Mouse (Mus musculus) heart, embryonic 11.5 days (tissue): ENCODE data around the gene Bcar3. TPM values are rescaled to one million over a fixed set of nuclear protein-coding genes. Genes with fewer than 3 reads are reported as not detected.
A peak's percentile ranks its signal among the peaks of the same experiment; 100 is the strongest.

Experiments used
- ATAC-seq: fragments of 200-750 bp; cut with Nextera tagmentation; replicated peaks from 2 replicates; pipeline ENCODE4 v1.8.0; 2017; ENCODE audit warnings: moderate library complexity; ENCODE audit not compliant: insufficient number of reproducible peaks, low FRiP score, low TSS enrichment
- H3K27ac ChIP-seq: fragments of 300-500 bp; sonication (generic); 2 replicates; pipeline ENCODE4 v1.5.1; 2014; ENCODE audit warnings: mild to moderate bottlenecking, low read depth, low read length
- H3K27me3 ChIP-seq: fragments of 300-500 bp; sonication (generic); 2 replicates; pipeline ENCODE4 v1.6.1; 2014; ENCODE audit warnings: mild to moderate bottlenecking, low read length, mixed read lengths; ENCODE audit not compliant: control insufficient read depth, insufficient read depth
- H3K36me3 ChIP-seq: fragments of 300-500 bp; sonication (generic); 2 replicates; pipeline ENCODE4 v1.6.1; 2014; ENCODE audit warnings: mild to moderate bottlenecking, low read length, moderate library complexity, mixed read lengths; ENCODE audit not compliant: control insufficient read depth, insufficient read depth
- H3K4me1 ChIP-seq: fragments of 300-500 bp; sonication (generic); 2 replicates; pipeline ENCODE4 v1.6.1; 2014; ENCODE audit warnings: low read length; ENCODE audit not compliant: control insufficient read depth, insufficient read depth
- H3K4me2 ChIP-seq: fragments of 300-500 bp; sonication (generic); 2 replicates; pipeline ENCODE4 v1.6.1; 2014; ENCODE audit warnings: mild to moderate bottlenecking, moderate library complexity
- H3K4me3 ChIP-seq: fragments of 300-500 bp; sonication (generic); 2 replicates; pipeline ENCODE4 v1.5.1; 2014; ENCODE audit warnings: low read depth, low read length
- H3K9ac ChIP-seq: fragments of 300-500 bp; sonication (generic); 2 replicates; pipeline ENCODE4 v1.6.1; 2014; ENCODE audit warnings: mild to moderate bottlenecking, low read depth, low read length, moderate library complexity
- H3K9me3 ChIP-seq: fragments of 300-500 bp; sonication (generic); replicated peaks from 2 replicates; pipeline ENCODE4 v1.6.1; 2016; ENCODE audit warnings: low read length; ENCODE audit not compliant: control insufficient read depth
- WGBS: fragments of 180-500 bp; shearing (Covaris S2); extraction: QIAGEN DNeasy Blood & Tissue Kit; methylation state at CpG from one replicate; pipeline ENCODE4 v1.1.7; 2014; ENCODE audit not compliant: insufficient replicate concordance; 5-methylcytosine and 5-hydroxymethylcytosine counted together
- polyA plus RNA-seq: library from polyadenylated mRNA; unstranded; fragments of >200 nt; fragmentation: Nextera tagmentation; extraction: Ambion mirVana; gene quantifications from 2 replicates; pipeline ENCODE4 v1.2.1, GENCODE M21; 2014

Gene Bcar3
- polyA plus RNA-seq, 1 experiment from 2014 or later, result 6.4 TPM

DNA sequence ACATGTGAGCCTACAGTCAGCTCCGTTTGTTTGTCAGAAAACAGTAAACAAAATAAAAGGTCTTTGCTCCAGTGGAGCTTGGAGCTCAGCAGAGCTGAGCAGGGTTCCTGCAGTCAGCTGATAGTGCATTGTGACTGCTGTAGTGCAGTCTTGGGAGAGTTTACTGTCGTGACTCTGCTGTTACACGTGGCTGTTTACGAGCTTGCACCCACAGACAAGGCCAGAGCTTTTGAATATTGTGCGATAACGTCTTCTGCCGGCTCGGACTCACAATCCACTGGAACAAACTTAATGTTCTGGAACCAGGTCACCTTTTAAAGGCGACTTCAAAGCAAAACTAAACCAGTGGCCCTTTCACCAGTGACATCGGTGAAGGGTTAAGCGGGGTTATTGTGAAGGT is 123.5 kb downstream of the Bcar3 start:
- no peak for ATAC-seq
- Histone ChIP-seq H3K9ac (no peak overlapping the region), H3K4me1 (peaks cover 16% of the 10 kb centered on the region), H3K9me3 (no peaks in the 10 kb centered on the region), H3K27me3 (peaks cover 14% of the 10 kb centered on the region; the same call in 1 of the 2 replicates), H3K36me3 (no peaks in the 10 kb centered on the region), H3K27ac (no peak overlapping the region), H3K4me3 (no peak overlapping the region), H3K4me2 (no peak overlapping the region)
- WGBS, result 57% methylated on average over 11 of the region's 11 CpGs

DNA sequence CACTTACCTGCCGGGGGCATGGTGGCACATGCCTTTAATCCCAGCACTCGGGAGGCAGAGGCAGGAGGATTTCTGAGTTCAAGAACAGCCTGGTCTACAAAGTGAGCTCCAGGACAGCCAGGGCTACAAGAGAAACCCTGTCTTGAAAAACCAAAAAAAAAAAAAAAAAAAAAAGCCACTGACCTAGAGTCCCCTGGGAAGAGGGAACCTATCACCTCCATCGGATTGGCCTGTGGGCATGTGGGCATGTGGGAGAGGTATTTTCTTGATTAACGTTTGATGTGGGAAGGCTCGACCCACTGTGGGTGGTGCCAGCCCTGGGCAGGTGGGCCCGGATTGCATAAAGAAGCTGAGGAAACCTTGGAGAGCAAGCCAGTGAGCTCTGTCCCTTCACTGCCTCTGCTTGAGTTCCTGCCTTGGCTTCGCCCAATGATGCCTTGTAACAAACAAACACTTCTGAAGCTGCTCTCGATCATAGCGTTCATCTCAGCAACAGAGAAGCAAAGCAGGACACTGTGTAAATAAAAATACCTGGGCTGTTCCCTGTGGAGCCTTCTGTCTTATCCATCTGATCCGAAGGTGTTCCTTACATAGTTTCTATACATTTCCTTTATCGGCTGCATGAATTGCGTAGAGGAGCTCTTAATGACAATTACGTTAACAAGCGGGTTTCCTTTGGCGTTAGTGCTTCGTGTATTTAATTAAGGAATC is 124.8 kb downstream of the Bcar3 start:
- 31% methylated on average over 16 of the region's 16 CpGs for WGBS

DNA sequence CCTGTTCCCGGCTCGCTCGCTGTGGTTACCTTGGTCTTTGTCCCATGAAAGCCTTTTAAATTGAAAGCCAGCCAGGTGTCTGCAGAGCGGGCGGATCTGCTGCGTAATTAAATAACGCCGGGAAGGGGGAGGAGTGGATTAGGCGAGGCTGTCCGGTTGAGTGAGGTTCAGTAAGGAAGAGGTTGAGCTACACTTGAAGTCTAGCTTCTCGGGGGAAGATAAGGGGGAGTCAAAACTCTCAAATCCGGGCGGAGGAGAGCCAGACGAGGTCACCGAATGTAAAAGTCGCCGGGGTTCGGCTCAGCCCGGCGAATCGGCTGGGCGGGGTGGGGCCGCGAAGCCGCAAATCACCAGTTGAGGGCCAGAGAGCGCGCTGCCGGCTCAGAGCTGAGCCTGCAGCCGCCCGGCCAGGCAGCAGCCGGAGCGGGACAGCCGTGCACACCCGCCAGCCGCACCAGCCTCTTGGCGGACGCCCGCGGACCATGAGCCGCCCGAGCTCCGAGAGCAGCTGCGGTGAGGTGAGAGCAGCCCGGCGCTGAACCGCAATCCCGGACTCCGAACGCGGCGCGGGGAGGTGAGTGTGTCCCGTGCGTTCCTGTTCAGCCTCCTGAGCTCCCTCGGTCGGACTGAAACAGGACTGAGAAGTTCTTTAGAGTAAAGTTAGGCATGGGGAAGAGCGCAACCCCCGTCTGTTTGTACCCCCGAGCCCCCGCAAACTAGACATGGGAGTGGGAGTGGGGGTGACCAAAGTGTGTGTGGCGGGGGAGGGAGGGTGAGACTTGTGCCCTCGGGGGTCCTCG is 125.9 kb downstream of the Bcar3 start:
- Histone ChIP-seq H3K27ac (peak overlapping the region; percentile 11; the same call in 1 of the 2 replicates), H3K9me3 (no peaks in the 10 kb centered on the region), H3K4me3 (peak overlapping the region; percentile 59), H3K4me2 (peak overlapping the region; percentile 81), H3K4me1 (peaks cover 16% of the 10 kb centered on the region), H3K27me3 (peaks cover 12% of the 10 kb centered on the region; the same call in 1 of the 2 replicates), H3K9ac (peak overlapping the region; percentile 72), H3K36me3 (0 out of 2 replicates have a peak, but pooled peaks cover 2% of the 10 kb centered on the region)
- WGBS, result under 1% methylated on average over 55 of the region's 63 CpGs
- ATAC-seq, result peak; percentile 71

More for the DNA sequence above, 124.8 kb downstream of the Bcar3 start:
- Histone ChIP-seq H3K4me3 (peak overlapping the region; percentile 59), H3K27ac (no peak overlapping the region), H3K27me3 (peaks cover 14% of the 10 kb centered on the region; the same call in 1 of the 2 replicates), H3K36me3 (no peaks in the 10 kb centered on the region), H3K9ac (no peak overlapping the region), H3K9me3 (no peaks in the 10 kb centered on the region), H3K4me1 (peaks cover 16% of the 10 kb centered on the region), H3K4me2 (peak overlapping the region; percentile 81)
- ATAC-seq, result no peak

DNA sequence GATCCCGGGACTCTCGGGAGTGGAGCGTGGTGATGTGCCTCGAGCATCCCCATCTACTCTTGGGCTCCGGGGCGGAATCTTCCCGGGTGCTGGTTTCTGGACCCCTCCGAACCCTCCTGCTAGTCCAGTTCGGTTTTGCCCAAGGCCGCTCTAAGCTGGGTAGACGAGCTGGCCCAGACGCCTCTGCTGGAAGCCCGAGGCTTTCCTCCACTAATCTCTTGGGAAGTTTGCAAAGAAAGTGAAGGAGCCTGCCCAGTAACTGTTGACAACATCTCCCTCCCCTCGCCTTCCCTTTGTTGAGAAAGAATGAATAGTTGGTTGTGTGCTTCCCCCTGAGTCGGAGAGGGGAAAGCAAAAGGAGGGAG is 126.5 kb downstream of the Bcar3 start:
- H3K27ac ChIP-seq, result peak overlapping the region; percentile 11; the same call in 1 of the 2 replicates

DNA sequence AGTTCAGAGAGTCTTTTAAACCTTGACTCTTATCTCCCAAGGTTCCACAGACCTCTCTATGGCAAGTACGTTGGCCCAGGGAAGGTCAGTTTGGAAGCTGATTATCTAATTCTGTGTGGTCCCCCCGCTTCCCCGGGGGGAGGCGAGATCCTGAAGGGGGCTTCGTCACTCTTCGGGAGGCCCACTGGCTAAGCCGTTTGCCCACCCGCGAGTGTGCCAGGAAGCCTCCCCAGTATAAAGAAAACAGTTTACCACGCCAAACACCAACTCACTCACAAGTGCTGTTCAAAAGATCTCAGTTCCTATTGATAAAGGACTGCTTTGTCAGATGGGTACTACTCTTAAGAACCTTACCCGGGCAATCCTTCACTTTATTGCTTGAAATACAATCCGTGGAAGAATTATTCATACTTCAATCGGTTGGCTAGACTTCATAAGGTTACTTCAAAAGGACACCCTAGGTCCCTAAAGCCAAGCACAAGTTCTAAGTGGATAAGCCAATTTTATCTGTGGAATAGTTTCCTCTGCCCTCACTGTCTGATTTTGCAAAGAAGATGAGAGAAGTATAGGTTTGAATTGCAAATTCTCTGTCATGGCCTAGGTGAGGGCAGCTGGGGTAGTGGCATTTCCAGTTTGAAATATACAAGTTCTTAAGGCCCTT is 127.2 kb downstream of the Bcar3 start:
- Histone ChIP-seq H3K4me3 (peak overlapping the region; percentile 59), H3K27me3 (peaks cover 11% of the 10 kb centered on the region; the same call in 1 of the 2 replicates), H3K9me3 (no peaks in the 10 kb centered on the region), H3K27ac (no peak overlapping the region), H3K36me3 (0 out of 2 replicates have a peak, but pooled peaks cover 2% of the 10 kb centered on the region), H3K9ac (peak overlapping the region; percentile 72; the same call in 1 of the 2 replicates), H3K4me1 (peaks cover 16% of the 10 kb centered on the region), H3K4me2 (peak overlapping the region; percentile 81)
- 11% methylated on average over 13 of the region's 13 CpGs for WGBS
- ATAC-seq, result no peak

More for the DNA sequence above, 126.5 kb downstream of the Bcar3 start:
- peak overlapping the region; percentile 59 for H3K4me3 ChIP-seq
- H3K36me3 ChIP-seq, result 0 out of 2 replicates have a peak, but pooled peaks cover 2% of the 10 kb centered on the region
- WGBS, result 0% methylated on average over 15 of the region's 15 CpGs
- peaks cover 11% of the 10 kb centered on the region; the same call in 1 of the 2 replicates for H3K27me3 ChIP-seq
- peak overlapping the region; percentile 72 for H3K9ac ChIP-seq
- no peak for ATAC-seq
- H3K4me1 ChIP-seq, result peaks cover 16% of the 10 kb centered on the region
- H3K9me3 ChIP-seq, result no peaks in the 10 kb centered on the region
- H3K4me2 ChIP-seq, result peak overlapping the region; percentile 81

DNA sequence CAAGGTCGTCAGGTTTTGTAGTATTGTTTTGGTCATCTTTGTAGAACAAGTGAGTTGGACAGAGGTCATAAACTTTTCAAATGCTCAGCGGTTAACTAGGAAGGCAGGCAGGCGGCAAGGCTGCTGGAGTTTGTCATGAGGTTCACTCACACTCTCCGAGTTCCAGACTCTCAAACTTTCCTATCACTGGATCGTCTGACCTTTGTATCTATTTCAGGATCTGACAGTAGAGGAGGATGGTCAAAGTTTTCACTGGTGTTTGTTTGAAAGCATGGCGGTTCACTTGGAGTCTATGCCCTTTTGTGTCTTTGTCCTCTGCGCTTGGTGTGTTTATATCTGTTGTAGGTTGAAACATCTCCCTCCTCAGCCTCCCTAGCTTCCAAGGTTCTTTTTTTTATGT is 127.9 kb downstream of the Bcar3 start:
- peaks cover 16% of the 10 kb centered on the region for H3K4me1 ChIP-seq
- H3K27ac ChIP-seq, result no peak overlapping the region
- H3K4me3 ChIP-seq, result no peak overlapping the region
- H3K27me3 ChIP-seq, result peaks cover 11% of the 10 kb centered on the region; the same call in 1 of the 2 replicates
- H3K4me2 ChIP-seq, result peak overlapping the region; percentile 81
- 0 out of 2 replicates have a peak, but pooled peaks cover 2% of the 10 kb centered on the region for H3K36me3 ChIP-seq
- ATAC-seq, result no peak
- H3K9me3 ChIP-seq, result no peaks in the 10 kb centered on the region
- no peak overlapping the region for H3K9ac ChIP-seq
- 35% methylated on average over 7 of the region's 7 CpGs for WGBS

DNA sequence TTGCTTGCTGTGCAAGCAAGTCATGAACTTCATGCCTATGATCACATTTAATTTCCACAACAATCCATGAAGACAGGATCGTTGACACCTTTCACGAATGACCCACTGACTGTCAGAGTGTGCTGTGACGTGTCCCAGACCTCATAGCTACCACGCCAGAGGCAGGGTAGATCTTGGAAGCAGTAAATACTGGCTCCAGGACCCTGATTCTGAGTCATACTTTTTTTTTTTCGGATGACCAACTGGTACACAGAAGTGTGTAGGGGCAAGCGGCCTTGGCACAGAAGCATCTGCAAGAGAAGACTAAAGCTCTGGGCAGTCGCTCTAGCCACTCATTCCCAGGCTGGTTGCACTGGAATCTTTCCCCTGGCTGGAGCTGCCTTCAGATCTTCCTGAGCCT is 128.3 kb downstream of the Bcar3 start:
- no peak for ATAC-seq
- Histone ChIP-seq H3K36me3 (0 out of 2 replicates have a peak, but pooled peaks cover 2% of the 10 kb centered on the region), H3K4me3 (no peak overlapping the region), H3K4me2 (peak overlapping the region; percentile 9; the same call in 1 of the 2 replicates), H3K4me1 (peaks cover 16% of the 10 kb centered on the region), H3K9me3 (no peaks in the 10 kb centered on the region), H3K9ac (no peak overlapping the region), H3K27ac (no peak overlapping the region), H3K27me3 (peaks cover 11% of the 10 kb centered on the region; the same call in 1 of the 2 replicates)
- 36% methylated on average over 7 of the region's 7 CpGs for WGBS

DNA sequence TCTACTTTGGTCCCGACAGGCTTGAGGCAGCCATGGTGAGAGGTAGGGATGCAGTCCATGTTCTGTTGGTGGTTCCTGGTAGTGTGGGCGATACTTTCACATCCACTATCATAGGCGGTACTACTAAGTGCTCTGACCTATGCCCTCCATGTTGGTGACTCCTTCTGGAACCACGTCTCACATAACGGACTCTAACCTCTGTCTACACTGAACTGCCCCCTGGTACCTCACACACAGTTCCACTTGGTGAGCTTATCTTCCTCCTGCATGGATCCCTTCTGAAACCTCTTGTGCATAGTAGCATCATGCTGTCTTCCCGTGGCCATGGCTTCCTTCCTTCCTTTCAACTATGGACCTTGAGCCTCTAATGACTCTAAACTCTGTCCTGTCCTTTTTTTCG is 129.7 kb downstream of the Bcar3 start:
- ATAC-seq, result no peak
- 0 out of 2 replicates have a peak, but pooled peaks cover 2% of the 10 kb centered on the region for H3K36me3 ChIP-seq
- no peaks in the 10 kb centered on the region for H3K9me3 ChIP-seq
- no peak overlapping the region for H3K4me2 ChIP-seq
- no peak overlapping the region for H3K27ac ChIP-seq
- 75% methylated on average over 7 of the region's 7 CpGs for WGBS
- H3K27me3 ChIP-seq, result peaks cover 11% of the 10 kb centered on the region; the same call in 1 of the 2 replicates
- H3K9ac ChIP-seq, result no peak overlapping the region
- no peak overlapping the region for H3K4me3 ChIP-seq
- peaks cover 22% of the 10 kb centered on the region for H3K4me1 ChIP-seq
